Mouse (Mus musculus) small intestine, adult 2 months (tissue): ENCODE measurements around the gene Ankrd13c. TPM values are rescaled to one million over a fixed set of nuclear protein-coding genes. Genes with fewer than 3 reads are reported as not detected.
A peak's percentile ranks its signal among the peaks of the same experiment; 100 is the strongest.

ENCODE experiments used
- H3K27ac ChIP-seq: fragments of 200-500 bp; 2 replicates; pipeline ENCODE4 v1.5.1; 2012; ENCODE audit warnings: low read depth, low read length, control low read depth, inconsistent platforms; ENCODE audit not compliant: insufficient read depth
- H3K27me3 ChIP-seq: fragments of 200-500 bp; 2 replicates; pipeline ENCODE4 v1.6.1; 2012; ENCODE audit warnings: mild to moderate bottlenecking, moderate library complexity, low read length, inconsistent platforms; ENCODE audit not compliant: control insufficient read depth, insufficient read depth
- H3K36me3 ChIP-seq: fragments of 200-500 bp; 2 replicates; pipeline ENCODE4 v1.6.1; 2012; ENCODE audit warnings: mild to moderate bottlenecking, low read length, control low read depth, inconsistent platforms; ENCODE audit not compliant: control insufficient read depth, insufficient read depth
- H3K4me1 ChIP-seq: fragments of 200-500 bp; 2 replicates; pipeline ENCODE4 v1.6.1; 2012; ENCODE audit warnings: low read length, inconsistent platforms, mixed read lengths; ENCODE audit not compliant: control insufficient read depth, insufficient read depth, insufficient read length
- H3K4me3 ChIP-seq: fragments of 200-500 bp; 2 replicates; pipeline ENCODE4 v1.5.1; 2012; ENCODE audit warnings: low read depth, mild to moderate bottlenecking, control low read depth, inconsistent platforms, low read length, moderate library complexity
- CTCF ChIP-seq: fragments of 200-500 bp; IDR thresholded peaks from 2 replicates; pipeline ENCODE4 v1.5.1; 2012; ENCODE audit warnings: low read depth, mild to moderate bottlenecking, control low read depth, inconsistent platforms, low read length, moderate library complexity, mixed read lengths; ENCODE audit not compliant: insufficient replicate concordance, insufficient read length; ENCODE audit errors: extremely low read depth
- POLR2A ChIP-seq: fragments of 200-500 bp; IDR thresholded peaks from 2 replicates; pipeline ENCODE4 v1.6.1; 2012; ENCODE audit warnings: low read depth, mild to moderate bottlenecking, control low read depth, inconsistent platforms, low read length, moderate library complexity
- WGBS: fragments of 180-500 bp; shearing (Covaris S2); methylation state at CpG from one replicate; pipeline ENCODE4 v1.1.7; 2018; 5-methylcytosine and 5-hydroxymethylcytosine counted together
- polyA plus RNA-seq: library from polyadenylated mRNA; depleted of rRNA; stranded (reverse); fragments of >200 nt; gene quantifications from 2 replicates; pipeline ENCODE4 v1.2.3, GENCODE M21; 2012

Ankrd13c gene
- polyA plus RNA-seq, 1 experiment, result 29.5 TPM

GRCm38 (mm10) chr3:157993322-157993721 lies 46.3 kb downstream of the Ankrd13c start:
- peaks cover 16% of the 10 kb centered on the region for H3K36me3 ChIP-seq
- no peak overlapping the region for H3K4me3 ChIP-seq
- 0 out of 2 replicates have a peak overlapping the region, but pooled peaks have one; percentile 1 for H3K27ac ChIP-seq
- H3K27me3 ChIP-seq, result no peaks in the 10 kb centered on the region
- TF ChIP-seq CTCF, result no peak
- no peak for TF ChIP-seq POLR2A
- H3K4me1 ChIP-seq, result peaks cover 3% of the 10 kb centered on the region; the same call in 1 of the 2 replicates

GRCm38 (mm10) chr3:157995726-157996125 lies 48.7 kb downstream of the Ankrd13c start:
- WGBS, result 79% methylated on average over 2 of the region's 2 CpGs
- H3K4me1 ChIP-seq, result peaks cover 3% of the 10 kb centered on the region; the same call in 1 of the 2 replicates

GRCm38 (mm10) chr3:157998742-157999369 lies 51.8 kb downstream of the Ankrd13c start:
- 49% methylated on average over 1 of the region's 1 CpGs for WGBS

More at GRCm38 (mm10) chr3:157995726-157996125, 48.7 kb downstream of the Ankrd13c start:
- no peaks in the 10 kb centered on the region for H3K27me3 ChIP-seq
- H3K36me3 ChIP-seq, result peaks cover 16% of the 10 kb centered on the region
- TF ChIP-seq CTCF (no peak), POLR2A (no peak)
- H3K4me3 ChIP-seq, result no peak overlapping the region
- no peak overlapping the region for H3K27ac ChIP-seq

GRCm38 (mm10) chr3:158008647-158009046 lies 61.6 kb downstream of the Ankrd13c start:
- Histone ChIP-seq H3K27ac (no peak overlapping the region), H3K27me3 (no peaks in the 10 kb centered on the region), H3K4me3 (no peak overlapping the region), H3K4me1 (no peaks in the 10 kb centered on the region), H3K36me3 (peaks cover 50% of the 10 kb centered on the region)
- WGBS, result 16% methylated on average over 1 of the region's 1 CpGs
- TF ChIP-seq CTCF, result no peak
- TF ChIP-seq POLR2A, result no peak

More at GRCm38 (mm10) chr3:157998742-157999369, 51.8 kb downstream of the Ankrd13c start:
- H3K4me1 ChIP-seq, result no peaks in the 10 kb centered on the region
- H3K27ac ChIP-seq, result no peak overlapping the region
- H3K27me3 ChIP-seq, result no peaks in the 10 kb centered on the region
- H3K36me3 ChIP-seq, result peaks cover 36% of the 10 kb centered on the region
- no peak overlapping the region for H3K4me3 ChIP-seq
- TF ChIP-seq POLR2A (no peak), CTCF (no peak)

- no peak for TF ChIP-seq POLR2A
- no peak for TF ChIP-seq CTCF
- H3K27ac ChIP-seq, result no peak overlapping the region
- no peaks in the 10 kb centered on the region for H3K27me3 ChIP-seq
- no peak overlapping the region for H3K4me3 ChIP-seq
- H3K36me3 ChIP-seq, result peaks cover 48% of the 10 kb centered on the region
- H3K4me1 ChIP-seq, result no peaks in the 10 kb centered on the region
- 49% methylated on average over 1 of the region's 1 CpGs for WGBS
Measured at GRCm38 (mm10) chr3:158009762-158010320, 62.8 kb downstream of the Ankrd13c start.

GRCm38 (mm10) chr3:158031371-158031925 lies 84.4 kb downstream of the Ankrd13c start:
- WGBS, result under 1% methylated on average over 61 of the region's 61 CpGs
- no peak for TF ChIP-seq CTCF
- peak; percentile 64; the same call in 1 of the 2 replicates for TF ChIP-seq POLR2A

GRCm38 (mm10) chr3:158032106-158032505 lies 85.1 kb downstream of the Ankrd13c start:
- Histone ChIP-seq H3K27me3 (no peaks in the 10 kb centered on the region), H3K27ac (peak overlapping the region; percentile 89)
- WGBS, result under 1% methylated on average over 4 of the region's 4 CpGs

More at GRCm38 (mm10) chr3:158031371-158031925, 84.4 kb downstream of the Ankrd13c start:
- H3K4me1 ChIP-seq, result 0 out of 2 replicates have a peak, but pooled peaks cover 2% of the 10 kb centered on the region
- H3K36me3 ChIP-seq, result peaks cover 5% of the 10 kb centered on the region
- H3K27me3 ChIP-seq, result no peaks in the 10 kb centered on the region
- peak overlapping the region; percentile 89 for H3K27ac ChIP-seq
- H3K4me3 ChIP-seq, result peak overlapping the region; percentile 99

More at GRCm38 (mm10) chr3:158032106-158032505, 85.1 kb downstream of the Ankrd13c start:
- H3K4me1 ChIP-seq, result 0 out of 2 replicates have a peak, but pooled peaks cover 2% of the 10 kb centered on the region
- TF ChIP-seq POLR2A (no peak), CTCF (no peak)
- H3K4me3 ChIP-seq, result no peak overlapping the region; the same call in 1 of the 2 replicates
- H3K36me3 ChIP-seq, result peaks cover 2% of the 10 kb centered on the region
